Mouse (Mus musculus) urinary bladder, postnatal 25 days (tissue): ENCODE data around the gene Hsd11b2.
A peak's percentile ranks its signal among the peaks of the same experiment; 100 is the strongest.
"Not testable (repeated sequence)": the region's sequence is repeated elsewhere in the genome, so short reads cannot be mapped to it uniquely, and the experiment has no call there.

Experiments
- DNase-seq: peaks from one replicate; pipeline ENCODE4 v3.0.0; 2022; ENCODE audit warnings: low spot score

The Hsd11b2 gene

GRCm38 (mm10) chr8:105562863-105563262, 44.3 kb downstream of the Hsd11b2 start:
- no peak for DNase-seq

- DNase-seq, result no peak
Measured at GRCm38 (mm10) chr8:105563871-105564270, 45.3 kb downstream of the Hsd11b2 start.

GRCm38 (mm10) chr8:105564573-105565229, 46.1 kb downstream of the Hsd11b2 start:
- not testable (repeated sequence) for DNase-seq

- DNase-seq, result peak; percentile 14
Measured at GRCm38 (mm10) chr8:105565401-105565881, 46.9 kb downstream of the Hsd11b2 start.

- peak; percentile 97 for DNase-seq
Measured at GRCm38 (mm10) chr8:105565952-105566702, 47.6 kb downstream of the Hsd11b2 start, which contains the start of gene Atp6v0d1. Gene Atp6v0d1, minus strand, starts transcription at chr8:105566047.

- no peak for DNase-seq
Measured at GRCm38 (mm10) chr8:105566703-105567595, 48.4 kb downstream of the Hsd11b2 start.

GRCm38 (mm10) chr8:105571810-105572209, 53.3 kb downstream of the Hsd11b2 start:
- DNase-seq, result no peak

GRCm38 (mm10) chr8:105573427-105573826, 54.9 kb downstream of the Hsd11b2 start:
- DNase-seq, result no peak
